Mouse (Mus musculus): ENCODE measurements at regions not wholly inside any gene's neighbourhood (a gene's known extent, or its start where the extent isn't known, plus 50 kb on each side); places are given as distances from the start of the nearest gene placed in this dataset.

- TF ChIP-seq GATA1 (IDR thresholded peaks at IDR 0.05; ENCODE audit: borderline replicate concordance, low read length) = no peak
- TF ChIP-seq FLI1 (IDR thresholded peaks at IDR 0.05; ENCODE audit: low read length) = no peak
These were observed 1228.2 kb downstream of the Ntrk3 start for GRCm38 (mm10) chr7:77509586-77509985.

All from megakaryocyte, embryonic 14.5 days (primary cell).